Mouse (Mus musculus): ENCODE data around the gene Rdh1. TPM values are rescaled to one million over a fixed set of nuclear protein-coding genes. Genes with fewer than 3 reads are reported as not detected.

Rdh1 gene
- under 1 TPM; 0.15 to 0.36 TPM for total RNA-seq (2021)

GRCm38 (mm10) chr10:127759181-127760110 is at the start of gene Rdh1, which contains the start of gene Rdh16f1:
TSS of gene Rdh1 (plus strand) at chr10:127759721.
TSS of gene Rdh16f1 (plus strand) at chr10:127759787.
- no peak for DNase-seq (ENCODE audit: low spot score in 2 of 2)
- intact Hi-C loops (cut with DNase I), result no loop called here

GRCm38 (mm10) chr10:127710331-127710730 is 49.2 kb upstream of the Rdh1 start:
- intact Hi-C loops (cut with DNase I), result no loop called here
- DNase-seq (ENCODE audit: low spot score in 2 of 2), result no peak

- DNase-seq (ENCODE audit: low spot score in 2 of 2), result no peak
- intact Hi-C loops (cut with DNase I), result no loop called here
Observed at GRCm38 (mm10) chr10:127712736-127713135, 46.8 kb upstream of the Rdh1 start.

GRCm38 (mm10) chr10:127721671-127722418 is 37.7 kb upstream of the Rdh1 start:
- peak in 1 of 2 experiments; percentile 13 for DNase-seq (ENCODE audit: low spot score in 2 of 2)
- intact Hi-C loops (cut with DNase I), result no loop called here

DNA sequence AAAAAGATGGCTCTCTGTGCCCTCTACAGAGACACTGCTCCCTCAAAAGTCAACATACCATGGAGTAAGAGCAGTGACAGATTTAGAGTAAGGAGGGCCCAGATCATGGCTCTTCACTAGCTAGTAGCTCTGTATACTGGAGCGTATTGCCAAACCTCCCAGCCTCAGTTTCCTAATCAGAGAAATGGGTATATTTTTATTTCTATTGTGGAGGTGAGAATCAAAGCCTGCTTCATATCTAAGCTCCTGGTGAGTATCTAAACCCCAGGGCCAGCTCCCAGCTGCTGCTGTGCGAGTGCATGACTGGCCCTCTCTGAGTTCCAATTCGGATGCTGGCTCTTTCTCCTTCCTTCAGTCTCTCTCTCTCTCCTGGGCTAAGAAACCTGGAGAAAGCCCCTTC is 35.3 kb upstream of the Rdh1 start, which contains the start of gene Tac2:
TSS of gene Tac2 (plus strand) at position 301 of the 400 bp plus-strand sequence.
- DNase-seq (ENCODE audit: low spot score in 2 of 2), result no peak
- intact Hi-C loops (cut with DNase I), result no loop called here

DNA sequence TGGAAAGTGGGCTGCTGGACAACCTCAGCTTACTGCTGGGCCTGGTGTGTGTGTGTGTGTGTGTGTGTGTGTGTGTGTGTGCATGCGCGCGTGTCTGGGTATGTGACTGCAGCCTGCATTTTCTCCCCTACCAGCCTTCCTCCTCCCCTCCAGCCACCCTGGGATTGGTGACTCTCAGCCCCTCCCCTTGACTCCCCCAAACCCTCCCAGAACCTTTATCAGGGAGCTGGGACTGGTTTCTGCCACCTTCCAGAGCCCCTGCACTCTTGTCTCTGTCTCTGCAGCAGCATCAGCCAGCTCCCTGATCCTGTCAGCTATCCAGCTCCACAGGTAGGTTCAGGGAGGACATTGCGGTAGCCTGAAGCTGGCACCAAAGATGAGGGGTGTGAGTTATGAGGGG is 34.4 kb upstream of the Rdh1 start:
- intact Hi-C loops (cut with DNase I), result no loop called here
- no peak for DNase-seq (ENCODE audit: low spot score in 2 of 2)

- intact Hi-C loops (cut with DNase I), result no loop called here
- DNase-seq (ENCODE audit: low spot score in 2 of 2), result peak; percentile 36 to 43
Observed at GRCm38 (mm10) chr10:127728437-127728836, 31.1 kb upstream of the Rdh1 start.

GRCm38 (mm10) chr10:127730285-127730932 is 29.1 kb upstream of the Rdh1 start:
- intact Hi-C loops (cut with DNase I), result loop anchor here (5.0 kb wide), 2 partner anchors 53 to 88 kb away; partner anchors contain the start of gene Stat6
- peak in 1 of 2 experiments; percentile 21 for DNase-seq (ENCODE audit: low spot score in 2 of 2)

DNA sequence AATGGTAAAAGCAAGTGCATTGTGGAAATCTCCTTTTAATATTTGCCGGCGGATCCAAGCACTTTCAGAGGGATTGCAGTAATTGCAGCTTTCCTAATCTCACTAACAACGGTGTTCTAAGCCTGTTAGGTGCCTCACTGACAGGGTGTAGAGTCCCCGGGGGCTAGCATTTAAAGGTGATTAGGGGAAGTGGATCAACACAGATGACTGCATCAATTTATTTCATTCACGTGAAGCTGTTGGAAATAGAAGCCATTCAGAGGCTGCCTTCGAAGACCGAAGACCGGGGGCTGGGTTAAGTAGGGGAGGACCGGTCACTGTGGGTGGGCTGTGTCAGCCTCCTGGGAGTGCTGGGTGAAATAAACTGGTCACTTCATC is 28.6 kb upstream of the Rdh1 start:
- intact Hi-C loops (cut with DNase I), result loop anchor here (5.0 kb wide), 2 partner anchors 54 to 89 kb away; partner anchors contain the start of gene Stat6
- no peak for DNase-seq (ENCODE audit: low spot score in 2 of 2)

GRCm38 (mm10) chr10:127731397-127731796 is 28.1 kb upstream of the Rdh1 start:
- intact Hi-C loops (cut with DNase I), result loop anchor here (5.0 kb wide), 2 partner anchors 54 to 89 kb away; partner anchors contain the start of gene Stat6
- DNase-seq (ENCODE audit: low spot score in 2 of 2), result no peak

GRCm38 (mm10) chr10:127734434-127734833 is 25.1 kb upstream of the Rdh1 start:
- no peak for DNase-seq (ENCODE audit: low spot score in 2 of 2)
- intact Hi-C loops (cut with DNase I), result loop anchor here (5.0 kb wide), 2 partner anchors 57 to 92 kb away; partner anchors contain the start of gene Stat6

DNA sequence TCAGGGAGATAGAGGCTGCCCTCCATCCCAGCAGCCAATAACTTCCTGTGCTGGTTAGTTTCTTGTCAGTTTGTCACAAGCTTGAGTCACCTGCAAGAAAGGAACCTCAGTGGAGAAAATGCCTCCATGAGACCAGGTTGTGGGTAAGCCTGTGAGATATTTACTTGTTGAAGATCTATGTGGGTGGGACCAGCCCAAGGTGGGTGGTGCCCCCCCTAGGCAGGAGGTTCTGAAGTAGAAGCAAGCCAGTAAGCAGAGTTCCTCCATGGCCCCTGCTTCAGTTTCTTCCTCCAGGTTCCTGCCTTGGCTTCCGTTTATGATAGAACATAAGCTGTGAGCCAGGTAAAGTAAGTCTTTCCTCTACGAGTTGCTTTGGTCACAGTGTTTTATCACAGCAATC is 23.3 kb upstream of the Rdh1 start:
- intact Hi-C loops (cut with DNase I), result no loop called here
- DNase-seq (ENCODE audit: low spot score in 2 of 2), result no peak

GRCm38 (mm10) chr10:127736916-127737315 is 22.6 kb upstream of the Rdh1 start:
- DNase-seq (ENCODE audit: low spot score in 2 of 2), result no peak
- intact Hi-C loops (cut with DNase I), result no loop called here

GRCm38 (mm10) chr10:127737552-127737951 is 22.0 kb upstream of the Rdh1 start:
- intact Hi-C loops (cut with DNase I), result no loop called here
- no peak for DNase-seq (ENCODE audit: low spot score in 2 of 2)

DNA sequence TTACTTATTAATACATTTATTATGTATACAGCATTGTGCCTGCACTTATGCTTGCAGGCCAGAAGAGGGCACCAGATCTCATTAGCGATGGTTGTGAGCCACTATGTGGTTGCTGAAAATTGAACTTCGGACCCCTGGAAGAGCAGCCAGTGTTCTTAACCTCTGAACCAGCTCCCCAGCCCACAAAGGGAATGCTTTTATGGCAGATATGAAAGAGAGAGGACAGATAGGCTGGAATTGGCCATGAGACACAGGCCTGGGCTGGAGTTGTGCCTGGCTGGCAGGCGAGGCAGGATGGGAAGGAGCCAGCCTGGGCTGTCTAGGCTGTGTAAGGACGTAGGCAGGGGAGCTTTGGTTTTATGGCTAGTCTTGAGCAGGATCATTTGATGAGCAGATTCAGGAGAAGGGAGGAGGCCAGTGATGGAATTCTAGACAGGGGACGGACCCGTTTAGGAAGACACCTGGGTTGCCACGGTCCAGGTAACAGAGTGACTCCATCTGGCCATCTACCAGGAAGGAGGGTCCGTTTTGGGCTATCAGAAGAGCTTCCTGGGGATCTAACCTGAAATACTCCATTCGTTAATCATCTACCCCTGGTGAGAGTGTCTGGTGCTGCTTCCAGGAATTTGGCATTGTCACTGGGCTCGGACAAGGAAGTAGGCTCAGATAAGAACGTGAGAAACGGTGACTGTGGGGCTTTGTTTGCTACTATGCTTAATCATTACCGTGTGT is 21.2 kb upstream of the Rdh1 start:
- intact Hi-C loops (cut with DNase I), result loop anchor here (2.0 kb wide), 1 partner anchor 44 kb away; no protein-coding TSS in a partner anchor
- DNase-seq (ENCODE audit: low spot score in 2 of 2), result no peak

GRCm38 (mm10) chr10:127739083-127739660 is 20.3 kb upstream of the Rdh1 start, which contains the start of gene Zbtb39:
TSS of gene Zbtb39 (plus strand) at chr10:127739538.
- intact Hi-C loops (cut with DNase I), result loop anchor here (1.0 to 2.0 kb wide), 2 partner anchors 44 to 198 kb away; no protein-coding TSS in a partner anchor
- peak in 1 of 2 experiments; percentile 78 for DNase-seq (ENCODE audit: low spot score in 2 of 2)

- DNase-seq (ENCODE audit: low spot score in 2 of 2), result peak in 1 of 2 experiments; percentile 65
- intact Hi-C loops (cut with DNase I), result loop anchor here (1.0 to 2.0 kb wide), 2 partner anchors 45 to 198 kb away; no protein-coding TSS in a partner anchor
Observed at GRCm38 (mm10) chr10:127739661-127740161, 19.8 kb upstream of the Rdh1 start.

GRCm38 (mm10) chr10:127744661-127745060 is 14.9 kb upstream of the Rdh1 start:
- no peak for DNase-seq (ENCODE audit: low spot score in 2 of 2)
- intact Hi-C loops (cut with DNase I), result no loop called here
